Mouse (Mus musculus) spleen, postnatal 10 days (tissue): ENCODE data around the gene Tldc1.

Experiments
- DNase-seq, 2 experiments: peaks; one replicate each; pipeline ENCODE4 v3.0.0; 2021 to 2022; ENCODE audit warnings: low spot score in 2 of 2

The Tldc1 gene

DNA sequence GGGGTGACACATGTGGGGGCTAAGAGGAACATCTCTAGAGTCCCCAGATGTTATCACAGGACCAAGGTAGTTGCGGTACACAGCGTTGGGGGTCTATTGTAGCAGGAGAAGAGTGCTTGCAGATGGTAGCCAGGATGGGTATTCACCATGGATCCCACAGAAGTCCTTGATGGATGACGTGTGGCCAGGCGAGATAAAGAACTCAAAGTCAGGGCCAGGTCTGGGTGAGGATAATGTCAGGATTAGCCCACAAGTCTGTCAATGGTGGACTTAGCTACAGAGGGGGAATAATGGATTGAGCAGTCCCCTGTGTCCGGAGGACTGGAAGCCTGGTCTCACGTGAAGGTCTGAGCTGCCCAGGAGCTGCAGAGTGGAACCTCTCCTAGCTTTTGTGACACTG, 53.6 kb downstream of the Tldc1 start:
- no peak for DNase-seq

DNA sequence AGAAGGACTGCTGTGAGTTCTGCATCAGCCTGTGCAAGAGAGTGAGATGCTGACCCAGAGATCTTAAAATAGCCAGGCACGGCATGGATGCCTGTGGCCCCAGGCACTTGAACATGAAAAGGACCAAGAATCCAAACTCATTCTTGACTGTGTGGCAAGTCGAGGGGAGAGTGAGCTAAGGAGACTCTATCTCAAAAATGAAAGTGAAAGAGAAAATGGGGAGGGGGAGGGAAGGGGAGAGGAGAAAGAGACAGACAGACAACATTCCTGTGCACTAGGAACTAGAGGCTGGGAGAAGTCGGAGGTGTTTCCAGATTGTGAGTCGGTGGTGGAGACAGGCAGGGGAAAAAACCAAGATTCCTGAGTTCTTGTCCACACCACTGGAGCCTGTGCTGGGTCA, 54.5 kb downstream of the Tldc1 start:
- DNase-seq: no peak

DNA sequence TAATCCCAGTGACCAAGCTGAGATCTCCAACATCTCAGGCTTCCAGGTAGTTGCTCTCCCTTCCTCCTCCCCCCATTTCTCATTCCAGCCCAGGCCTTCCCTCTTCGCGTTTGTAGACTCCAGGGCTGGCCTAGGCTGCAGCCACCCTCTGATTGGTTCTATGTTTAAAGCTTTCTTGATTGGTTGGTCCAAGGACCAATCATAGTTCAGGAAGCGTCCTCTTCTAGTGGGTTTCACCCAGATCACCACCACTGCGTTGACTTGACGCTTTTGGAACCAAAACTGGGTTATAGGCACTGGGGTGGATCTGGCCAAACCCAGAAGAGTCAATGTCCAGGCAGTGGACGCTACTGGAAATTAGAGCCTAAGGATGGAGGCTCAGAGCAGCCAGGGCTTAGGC, 55.9 kb downstream of the Tldc1 start:
- no peak for DNase-seq

DNA sequence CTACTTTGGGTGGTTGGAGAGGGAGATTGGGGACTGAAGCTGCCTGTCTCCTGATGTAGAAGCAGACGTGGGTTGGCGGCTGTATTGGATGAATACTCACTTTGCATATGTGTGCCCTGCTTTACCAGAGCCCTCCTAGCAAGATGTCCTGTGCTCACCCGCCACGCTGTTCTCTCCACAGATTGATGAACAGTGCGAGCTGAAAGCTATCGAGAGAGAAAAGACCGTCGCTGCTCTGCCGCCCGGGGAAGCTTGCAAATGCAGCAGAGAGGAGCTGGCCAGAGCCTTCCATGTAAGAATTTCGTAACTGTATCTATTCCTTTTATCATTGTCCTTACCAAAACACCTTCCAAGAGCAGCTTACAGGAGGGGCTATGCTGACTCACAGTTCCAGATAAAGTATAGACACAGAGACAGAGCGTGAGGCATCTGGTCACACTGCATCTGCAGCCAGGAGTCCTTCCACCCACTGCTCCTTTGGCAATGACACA, 59.2 kb downstream of the Tldc1 start:
- no peak for DNase-seq

DNA sequence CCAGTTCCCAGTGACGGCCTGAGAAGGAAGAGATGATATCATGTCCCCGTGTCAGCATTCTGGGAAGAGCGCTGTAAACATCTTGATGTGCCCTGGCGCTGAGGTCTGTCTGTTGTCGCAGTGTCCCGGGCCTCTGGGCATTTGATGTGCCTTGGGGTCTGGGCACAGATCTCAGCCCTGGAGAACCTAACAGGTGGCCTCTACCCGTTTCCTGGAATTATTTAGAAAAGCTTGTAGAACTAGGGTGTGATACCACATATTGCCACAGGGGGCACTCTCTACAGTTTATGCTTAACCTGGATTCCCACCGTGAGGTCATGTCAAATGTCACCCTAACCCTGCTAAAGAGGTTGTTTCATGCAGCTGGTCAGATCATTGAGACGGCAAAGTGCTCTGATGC, 60.5 kb downstream of the Tldc1 start:
- peak; percentile 21 to 63 for DNase-seq

DNA sequence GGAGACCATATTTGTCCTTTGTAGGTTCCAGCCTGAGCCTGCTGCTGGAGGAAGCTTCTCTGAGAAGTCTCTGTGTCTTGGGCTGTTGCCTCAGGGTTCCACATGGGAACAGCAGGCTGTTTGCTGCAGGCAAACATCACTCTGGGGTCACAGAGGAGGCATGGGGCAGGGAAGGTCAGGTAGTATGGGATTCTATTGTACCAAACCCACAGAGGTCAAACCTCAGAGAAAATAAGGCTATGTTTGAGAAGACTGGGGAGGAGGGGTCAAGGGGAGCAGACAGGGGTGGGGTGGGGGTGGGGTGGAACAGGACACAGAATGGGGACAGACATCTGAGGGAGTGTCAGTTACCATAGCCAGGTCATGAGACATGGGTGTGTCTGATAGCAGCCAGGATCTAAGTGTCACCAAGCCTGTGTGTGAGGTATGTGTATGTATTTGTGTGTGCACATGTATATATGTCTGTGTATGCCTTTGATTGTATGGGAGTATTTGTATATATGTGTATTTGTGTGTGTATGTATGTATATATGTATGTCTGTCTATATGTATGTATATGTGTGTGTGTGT, 61.4 kb downstream of the Tldc1 start:
- no peak for DNase-seq

DNA sequence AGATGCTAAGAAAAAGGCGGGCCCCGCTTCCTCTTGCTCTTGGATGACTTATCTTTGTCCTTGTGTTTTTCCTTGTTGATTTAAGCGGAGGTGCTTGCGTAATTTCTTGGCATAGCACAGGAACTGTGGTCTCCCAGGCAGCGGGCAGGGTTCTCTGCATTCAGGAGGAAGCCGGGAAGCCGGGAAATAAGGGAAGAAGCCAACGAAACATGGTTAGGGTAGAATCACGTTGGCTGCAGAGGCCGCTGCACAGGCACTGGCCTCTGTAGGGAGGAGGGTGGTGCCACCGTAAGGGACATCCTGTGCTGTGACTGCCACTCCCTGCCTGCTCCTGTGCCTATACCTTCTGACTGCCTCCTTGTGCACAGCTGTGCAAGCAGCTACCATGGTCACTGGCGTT, 63.0 kb downstream of the Tldc1 start:
- no peak for DNase-seq

DNA sequence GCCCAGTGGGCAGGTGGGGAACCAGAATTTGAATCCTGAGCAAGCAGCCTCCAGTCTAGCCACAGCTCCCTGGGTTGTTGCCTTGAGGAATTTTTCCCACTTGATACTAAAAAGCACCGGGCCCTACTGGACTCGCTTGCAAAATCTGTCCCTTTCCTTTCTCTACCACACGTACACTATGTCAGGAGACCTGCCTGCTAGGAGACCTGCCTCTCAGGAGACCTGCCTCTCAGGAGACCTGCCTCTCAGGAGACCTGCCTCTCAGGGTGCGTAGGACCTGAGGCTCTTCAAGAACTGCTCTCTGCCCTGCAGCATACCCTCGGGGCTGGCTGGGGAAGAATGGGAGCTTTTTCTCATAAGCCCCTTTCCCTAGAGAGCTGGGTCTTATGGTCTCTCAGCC, 64.8 kb downstream of the Tldc1 start:
- DNase-seq: no peak

DNA sequence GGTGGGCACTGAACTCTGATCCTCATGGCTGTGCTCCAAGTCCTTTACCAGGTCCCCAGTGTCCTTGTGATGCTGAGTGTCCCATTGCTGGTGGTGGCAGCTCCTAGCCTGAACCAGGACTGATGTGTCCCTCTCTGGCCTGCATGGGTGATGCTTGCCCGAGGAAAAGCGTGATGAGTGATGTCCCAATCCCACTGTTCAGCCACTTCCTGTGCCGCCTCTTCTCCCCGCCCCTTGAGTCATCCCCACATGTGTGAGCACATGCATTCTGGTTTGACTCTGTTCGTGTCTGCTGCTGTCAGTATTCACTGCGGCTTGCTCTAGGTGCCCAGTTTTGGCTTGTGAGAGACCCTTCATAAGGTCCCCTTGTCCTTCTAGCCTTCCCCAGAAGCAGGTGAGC, 66.0 kb downstream of the Tldc1 start:
- no peak for DNase-seq
